ENCODE assay signal across 21 mouse cellular contexts in genomic region chr1:80253309-80253708, GRCm38 (mm10). TPM values are rescaled to one million over a fixed set of nuclear protein-coding genes. Genes with fewer than 3 reads are reported as not detected.
A peak's percentile ranks its signal among the peaks of the same experiment; 100 is the strongest.
DNase-seq lines count a peak whose midpoint lies in the region; ATAC-seq lines count a peak whose summit lies in the region.
"Had no signal": no experiment of that assay in that cellular context is flagged by ENCODE, and none has a peak within 500 bp of the region (broad histone marks: within the 10 kb centered on the region; RNA-seq: fewer than 3 reads in every experiment).

No protein-coding gene starts in this region.

- no peak overlapping the region for H3K27ac ChIP-seq in forebrain, embryonic 13.5 days
- H3K27ac ChIP-seq in forebrain, embryonic 10.5 days, result no peak overlapping the region
- H3K27ac ChIP-seq in midbrain, embryonic 11.5 days (ENCODE audit: low read depth, low read length), result no peak overlapping the region
- H3K27ac ChIP-seq in midbrain, embryonic 15.5 days, result no peak overlapping the region

- H3K4me1 ChIP-seq in forebrain, embryonic 13.5 days, result no peaks in the 10 kb centered on the region
- peaks cover 7% of the 10 kb centered on the region; the same call in 1 of the 2 replicates for H3K4me1 ChIP-seq in forebrain, embryonic 10.5 days
- no peaks in the 10 kb centered on the region for H3K4me1 ChIP-seq in midbrain, embryonic 11.5 days (ENCODE audit: control insufficient read depth, insufficient read depth, low read length)
- H3K4me1 ChIP-seq in midbrain, embryonic 15.5 days, result no peaks in the 10 kb centered on the region

- H3K4me3 ChIP-seq in forebrain, embryonic 13.5 days, result no peak overlapping the region
- no peak overlapping the region for H3K4me3 ChIP-seq in forebrain, embryonic 10.5 days
- no peak overlapping the region for H3K4me3 ChIP-seq in midbrain, embryonic 11.5 days (ENCODE audit: low read depth, low read length)
- H3K4me3 ChIP-seq in midbrain, embryonic 15.5 days, result no peak overlapping the region

- 0 out of 2 replicates have a peak, but pooled peaks have one; percentile 21 for ATAC-seq in forebrain, embryonic 13.5 days
- ATAC-seq in midbrain, embryonic 11.5 days (ENCODE audit: low FRiP score), result no peak
- ATAC-seq in midbrain, embryonic 15.5 days (replicated peaks), result no peak
- ATAC-seq: activated CD4-positive, CD25-positive, alpha-beta regulatory T cell, adult 4 months; CD4-positive, CD25-positive, alpha-beta regulatory T cell, adult 4 months; Patski had no signal

- H3K36me3 ChIP-seq in forebrain, embryonic 13.5 days (ENCODE audit: poor library complexity, severe bottlenecking), result no peaks in the 10 kb centered on the region
- no peaks in the 10 kb centered on the region for H3K36me3 ChIP-seq in forebrain, embryonic 10.5 days (replicated peaks)
- no peaks in the 10 kb centered on the region for H3K36me3 ChIP-seq in midbrain, embryonic 11.5 days (ENCODE audit: control insufficient read depth, insufficient read depth, low read length)
- no peaks in the 10 kb centered on the region for H3K36me3 ChIP-seq in midbrain, embryonic 15.5 days (replicated peaks)
- H3K36me3 ChIP-seq: G1E had no signal

- H3K27me3 ChIP-seq in forebrain, embryonic 13.5 days, result no peaks in the 10 kb centered on the region
- H3K27me3 ChIP-seq in forebrain, embryonic 10.5 days (ENCODE audit: poor library complexity, severe bottlenecking), result no peaks in the 10 kb centered on the region
- H3K27me3 ChIP-seq in midbrain, embryonic 11.5 days (ENCODE audit: control insufficient read depth, insufficient read depth, low read length), result no peaks in the 10 kb centered on the region
- no peaks in the 10 kb centered on the region for H3K27me3 ChIP-seq in midbrain, embryonic 15.5 days (replicated peaks)
- H3K27me3 ChIP-seq: CH12.LX, Patski had no signal

- no peaks in the 10 kb centered on the region for H3K9me3 ChIP-seq in forebrain, embryonic 13.5 days (replicated peaks)
- H3K9me3 ChIP-seq in forebrain, embryonic 10.5 days, result no peaks in the 10 kb centered on the region
- H3K9me3 ChIP-seq in midbrain, embryonic 11.5 days (ENCODE audit: control insufficient read depth, low read length), result no peaks in the 10 kb centered on the region
- H3K9me3 ChIP-seq in midbrain, embryonic 15.5 days, result no peaks in the 10 kb centered on the region
- H3K9me3 ChIP-seq: G1E had no signal

- H3K9ac ChIP-seq in forebrain, embryonic 13.5 days, result no peak overlapping the region
- H3K9ac ChIP-seq in midbrain, embryonic 11.5 days (ENCODE audit: low read length), result no peak overlapping the region
- no peak overlapping the region for H3K9ac ChIP-seq in midbrain, embryonic 15.5 days

- DNase-seq in forebrain, embryonic 10.5 days (ENCODE audit: extremely low spot score, low spot score), result no peak
- peak; percentile 54 for DNase-seq in midbrain, embryonic 11.5 days (ENCODE audit: low spot score, missing footprints)
- peak; percentile 60 for DNase-seq in retina, embryonic 14.5 days (ENCODE audit: low spot score)
- no peak for DNase-seq in retina, postnatal 1 day
- DNase-seq: adrenal gland, adult 2 months; adrenal gland, adult 8-10 months; adrenal gland, postnatal 10 days; adrenal gland, postnatal 14 days; adrenal gland, postnatal 25 days; adrenal gland, postnatal 36 days; B cell, adult 2 months; cerebellum, adult 11 months; cerebellum, adult 11-12 months; cerebellum, adult 18-20 months had no signal

- H3K4me2 ChIP-seq in forebrain, embryonic 13.5 days, result no peak overlapping the region
- no peak overlapping the region for H3K4me2 ChIP-seq in midbrain, embryonic 11.5 days
- H3K4me2 ChIP-seq in midbrain, embryonic 15.5 days, result no peak overlapping the region

RNA-seq across cellular contexts. Expression of gene Fam124b, which starts 35.0 kb away (rescaled TPM):
- 0.08 and 0.39 TPM in 2 replicates for polyA plus RNA-seq in forebrain, embryonic 13.5 days (2015; fragmentation: Nextera tagmentation; extraction: Ambion mirVana)
- 0.31 and 0.32 TPM in 2 replicates for polyA plus RNA-seq in forebrain, embryonic 10.5 days (2016; fragmentation: Nextera tagmentation; extraction: Ambion mirVana)
- 0.25 and 0.31 TPM in 2 replicates for polyA plus RNA-seq in midbrain, embryonic 11.5 days (2014; fragmentation: Nextera tagmentation; extraction: Ambion mirVana)
- 0.68 and 1.1 TPM in 2 replicates for polyA plus RNA-seq in midbrain, embryonic 15.5 days (2015; fragmentation: Nextera tagmentation; extraction: Ambion mirVana)
- polyA plus RNA-seq: G1E, Patski had no signal

Comparison
In these comparisons a context has a peak if more than half of its experiments do, and no peak if none do; other contexts are left out.
1. DNase-seq: peak in midbrain, embryonic 11.5 days (single experiment) and retina, embryonic 14.5 days (single experiment); none in forebrain, embryonic 10.5 days (single experiment) and retina, postnatal 1 day (single experiment).